Mouse (Mus musculus): Measurements from ENCODE around the gene Igf2bp3. TPM values are rescaled to one million over a fixed set of nuclear protein-coding genes. Genes with fewer than 3 reads are reported as not detected.

The Igf2bp3 gene
- polyA plus RNA-seq, 1 experiment from 2014 or later = 149 TPM

- 84% methylated on average over 3 of the region's 3 CpGs for WGBS
- H3K9me3 ChIP-seq (replicated peaks; ENCODE audit: control insufficient read depth, low read length) = no peaks in the 10 kb centered on the region
- no peaks in the 10 kb centered on the region for H3K27me3 ChIP-seq (ENCODE audit: control insufficient read depth, insufficient read depth, low read length)
- H3K4me2 ChIP-seq (ENCODE audit: low read depth, low read length) = no peak overlapping the region
- no peaks in the 10 kb centered on the region for H3K36me3 ChIP-seq (replicated peaks; ENCODE audit: control insufficient read depth, insufficient read depth, low read depth, low read length)
- DNase-seq (ENCODE audit: low spot score) (no peak), ATAC-seq (replicated peaks; ENCODE audit: insufficient number of reproducible peaks, low FRiP score, low TSS enrichment, low read depth) (no peak)
- no peak overlapping the region for H3K27ac ChIP-seq (replicated peaks; ENCODE audit: low read depth, low read length)
- no peak overlapping the region for H3K9ac ChIP-seq (replicated peaks; ENCODE audit: low read length)
- H3K4me3 ChIP-seq (ENCODE audit: low read depth, low read length) = no peak overlapping the region
- H3K4me1 ChIP-seq (ENCODE audit: control insufficient read depth, insufficient read depth, low read length) = no peaks in the 10 kb centered on the region
Measured at GRCm38 (mm10) chr6:49225728-49226123, 11.0 kb upstream of the Igf2bp3 start.

- H3K27me3 ChIP-seq (ENCODE audit: control insufficient read depth, insufficient read depth, low read length) = no peaks in the 10 kb centered on the region
- H3K4me2 ChIP-seq (ENCODE audit: low read depth, low read length) = no peak overlapping the region
- DNase-seq (ENCODE audit: low spot score) (no peak), ATAC-seq (replicated peaks; ENCODE audit: insufficient number of reproducible peaks, low FRiP score, low TSS enrichment, low read depth) (no peak)
- no peaks in the 10 kb centered on the region for H3K36me3 ChIP-seq (replicated peaks; ENCODE audit: control insufficient read depth, insufficient read depth, low read depth, low read length)
- H3K9me3 ChIP-seq (replicated peaks; ENCODE audit: control insufficient read depth, low read length) = no peaks in the 10 kb centered on the region
- H3K4me1 ChIP-seq (ENCODE audit: control insufficient read depth, insufficient read depth, low read length) = no peaks in the 10 kb centered on the region
- WGBS = 71% methylated on average over 11 of the region's 11 CpGs
- no peak overlapping the region for H3K9ac ChIP-seq (replicated peaks; ENCODE audit: low read length)
- no peak overlapping the region for H3K27ac ChIP-seq (replicated peaks; ENCODE audit: low read depth, low read length)
- H3K4me3 ChIP-seq (ENCODE audit: low read depth, low read length) = no peak overlapping the region
Measured at GRCm38 (mm10) chr6:49224923-49225727, 10.4 kb upstream of the Igf2bp3 start.

GRCm38 (mm10) chr6:49221906-49222305, 7.1 kb upstream of the Igf2bp3 start:
- H3K27me3 ChIP-seq (ENCODE audit: control insufficient read depth, insufficient read depth, low read length) = no peaks in the 10 kb centered on the region
- DNase-seq (ENCODE audit: low spot score) (peak; percentile 71), ATAC-seq (replicated peaks; ENCODE audit: insufficient number of reproducible peaks, low FRiP score, low TSS enrichment, low read depth) (no peak)
- H3K9me3 ChIP-seq (replicated peaks; ENCODE audit: control insufficient read depth, low read length) = no peaks in the 10 kb centered on the region
- 2% methylated on average over 7 of the region's 7 CpGs for WGBS
- no peak overlapping the region for H3K27ac ChIP-seq (replicated peaks; ENCODE audit: low read depth, low read length)
- no peaks in the 10 kb centered on the region for H3K4me1 ChIP-seq (ENCODE audit: control insufficient read depth, insufficient read depth, low read length)
- H3K4me2 ChIP-seq (ENCODE audit: low read depth, low read length) = no peak overlapping the region
- no peak overlapping the region; the same call in 1 of the 2 replicates for H3K9ac ChIP-seq (replicated peaks; ENCODE audit: low read length)
- H3K4me3 ChIP-seq (ENCODE audit: low read depth, low read length) = no peak overlapping the region
- H3K36me3 ChIP-seq (replicated peaks; ENCODE audit: control insufficient read depth, insufficient read depth, low read depth, low read length) = no peaks in the 10 kb centered on the region

GRCm38 (mm10) chr6:49219920-49220604, 5.3 kb upstream of the Igf2bp3 start:
- H3K27ac ChIP-seq (replicated peaks; ENCODE audit: low read depth, low read length) = 0 out of 2 replicates have a peak overlapping the region, but pooled peaks have one; percentile 67
- peak overlapping the region; percentile 55 for H3K4me2 ChIP-seq (ENCODE audit: low read depth, low read length)
- peak; percentile 65 for DNase-seq (ENCODE audit: low spot score)
- no peaks in the 10 kb centered on the region for H3K27me3 ChIP-seq (ENCODE audit: control insufficient read depth, insufficient read depth, low read length)
- H3K36me3 ChIP-seq (replicated peaks; ENCODE audit: control insufficient read depth, insufficient read depth, low read depth, low read length) = no peaks in the 10 kb centered on the region
- peak overlapping the region; percentile 56 for H3K9ac ChIP-seq (replicated peaks; ENCODE audit: low read length)
- under 1% methylated on average over 16 of the region's 16 CpGs for WGBS
- no peaks in the 10 kb centered on the region for H3K4me1 ChIP-seq (ENCODE audit: control insufficient read depth, insufficient read depth, low read length)
- no peaks in the 10 kb centered on the region for H3K9me3 ChIP-seq (replicated peaks; ENCODE audit: control insufficient read depth, low read length)
- no peak for ATAC-seq (replicated peaks; ENCODE audit: insufficient number of reproducible peaks, low FRiP score, low TSS enrichment, low read depth)
- peak overlapping the region; percentile 26 for H3K4me3 ChIP-seq (ENCODE audit: low read depth, low read length)

GRCm38 (mm10) chr6:49219001-49219560, 4.3 kb upstream of the Igf2bp3 start:
- no peak overlapping the region for H3K4me2 ChIP-seq (ENCODE audit: low read depth, low read length)
- H3K9ac ChIP-seq (replicated peaks; ENCODE audit: low read length) = no peak overlapping the region
- H3K9me3 ChIP-seq (replicated peaks; ENCODE audit: control insufficient read depth, low read length) = no peaks in the 10 kb centered on the region
- H3K27me3 ChIP-seq (ENCODE audit: control insufficient read depth, insufficient read depth, low read length) = no peaks in the 10 kb centered on the region
- no peaks in the 10 kb centered on the region for H3K36me3 ChIP-seq (replicated peaks; ENCODE audit: control insufficient read depth, insufficient read depth, low read depth, low read length)
- WGBS = 3% methylated on average over 4 of the region's 4 CpGs
- H3K4me1 ChIP-seq (ENCODE audit: control insufficient read depth, insufficient read depth, low read length) = no peaks in the 10 kb centered on the region
- ATAC-seq (replicated peaks; ENCODE audit: insufficient number of reproducible peaks, low FRiP score, low TSS enrichment, low read depth) = no peak
- H3K4me3 ChIP-seq (ENCODE audit: low read depth, low read length) = no peak overlapping the region
- no peak overlapping the region for H3K27ac ChIP-seq (replicated peaks; ENCODE audit: low read depth, low read length)
- peak; percentile 11 for DNase-seq (ENCODE audit: low spot score)

GRCm38 (mm10) chr6:49218275-49218802, 3.6 kb upstream of the Igf2bp3 start:
- no peak for ATAC-seq (replicated peaks; ENCODE audit: insufficient number of reproducible peaks, low FRiP score, low TSS enrichment, low read depth)
- H3K27ac ChIP-seq (replicated peaks; ENCODE audit: low read depth, low read length) = no peak overlapping the region
- 0% methylated on average over 31 of the region's 31 CpGs for WGBS

GRCm38 (mm10) chr6:49217581-49218274, 3.0 kb upstream of the Igf2bp3 start:
- under 1% methylated on average over 56 of the region's 56 CpGs for WGBS
- H3K4me3 ChIP-seq (ENCODE audit: low read depth, low read length) = peak overlapping the region; percentile 66
- H3K9me3 ChIP-seq (replicated peaks; ENCODE audit: control insufficient read depth, low read length) = no peaks in the 10 kb centered on the region

More at GRCm38 (mm10) chr6:49218275-49218802, 3.6 kb upstream of the Igf2bp3 start:
- DNase-seq (ENCODE audit: low spot score) = peak; percentile 82
- H3K9ac ChIP-seq (replicated peaks; ENCODE audit: low read length) = peak overlapping the region; percentile 47
- peak overlapping the region; percentile 66 for H3K4me3 ChIP-seq (ENCODE audit: low read depth, low read length)
- peak overlapping the region; percentile 42 for H3K4me2 ChIP-seq (ENCODE audit: low read depth, low read length)
- H3K9me3 ChIP-seq (replicated peaks; ENCODE audit: control insufficient read depth, low read length) = no peaks in the 10 kb centered on the region
- no peaks in the 10 kb centered on the region for H3K4me1 ChIP-seq (ENCODE audit: control insufficient read depth, insufficient read depth, low read length)
- H3K27me3 ChIP-seq (ENCODE audit: control insufficient read depth, insufficient read depth, low read length) = no peaks in the 10 kb centered on the region
- no peaks in the 10 kb centered on the region for H3K36me3 ChIP-seq (replicated peaks; ENCODE audit: control insufficient read depth, insufficient read depth, low read depth, low read length)

More at GRCm38 (mm10) chr6:49217581-49218274, 3.0 kb upstream of the Igf2bp3 start:
- Histone ChIP-seq H3K4me1 (ENCODE audit: control insufficient read depth, insufficient read depth, low read length) (no peaks in the 10 kb centered on the region), H3K4me2 (ENCODE audit: low read depth, low read length) (peak overlapping the region; percentile 74), H3K27me3 (ENCODE audit: control insufficient read depth, insufficient read depth, low read length) (no peaks in the 10 kb centered on the region), H3K27ac (replicated peaks; ENCODE audit: low read depth, low read length) (peak overlapping the region; percentile 96), H3K9ac (replicated peaks; ENCODE audit: low read length) (peak overlapping the region; percentile 80), H3K36me3 (replicated peaks; ENCODE audit: control insufficient read depth, insufficient read depth, low read depth, low read length) (no peaks in the 10 kb centered on the region)
- ATAC-seq (replicated peaks; ENCODE audit: insufficient number of reproducible peaks, low FRiP score, low TSS enrichment, low read depth) (peak; percentile 93), DNase-seq (ENCODE audit: low spot score) (peak; percentile 99)
